Mouse (Mus musculus): ENCODE measurements around the gene Mroh2a. TPM values are rescaled to one million over a fixed set of nuclear protein-coding genes. Genes with fewer than 3 reads are reported as not detected.

The Mroh2a gene
- not detected for polyA plus RNA-seq (2014; fragmentation: Illumina TruSeq; extraction: RNeasy Lipid Tissue Mini Kit (QIAGEN cat#74804); ENCODE audit: low read depth, low replicate concordance)

GRCm38 (mm10) chr1:88226670-88227379, at the start of gene Mroh2a:
Gene Mroh2a, plus strand, starts transcription at chr1:88226986.

GRCm38 (mm10) chr1:88200456-88200855, 26.3 kb upstream of the Mroh2a start, which contains the start of gene Ugt1a2:
Gene Ugt1a2, plus strand, starts transcription at chr1:88200601.

GRCm38 (mm10) chr1:88205294-88205922, 21.4 kb upstream of the Mroh2a start, which contains the start of gene Dnajb3:
Gene Dnajb3, minus strand, starts transcription at chr1:88205782.

GRCm38 (mm10) chr1:88211812-88212211, 15.0 kb upstream of the Mroh2a start, which contains the start of gene Ugt1a1:
Gene Ugt1a1, plus strand, starts transcription at chr1:88211959.

GRCm38 (mm10) chr1:88277098-88277817, 50.5 kb downstream of the Mroh2a start, which contains the start of the genes Hjurp and Trpm8:
Gene Hjurp, minus strand, starts transcription at chr1:88277633.
Gene Trpm8, plus strand, starts transcription at chr1:88277661.

Other genes starting within 250 kb of the Mroh2a start
- gene Usp40, start 218.4 kb upstream of the Mroh2a start, polyA plus RNA-seq (2014; fragmentation: Illumina TruSeq; extraction: RNeasy Lipid Tissue Mini Kit (QIAGEN cat#74804); ENCODE audit: low read depth, low replicate concordance): 18.7 TPM
- not detected for gene Ugt1a10, start 171.6 kb upstream of the Mroh2a start, polyA plus RNA-seq (2014; fragmentation: Illumina TruSeq; extraction: RNeasy Lipid Tissue Mini Kit (QIAGEN cat#74804); ENCODE audit: low read depth, low replicate concordance)
- gene Ugt1a9, start 156.2 kb upstream of the Mroh2a start, polyA plus RNA-seq (2014; fragmentation: Illumina TruSeq; extraction: RNeasy Lipid Tissue Mini Kit (QIAGEN cat#74804); ENCODE audit: low read depth, low replicate concordance): not detected
- gene Ugt1a8, start 139.2 kb upstream of the Mroh2a start, polyA plus RNA-seq (2014; fragmentation: Illumina TruSeq; extraction: RNeasy Lipid Tissue Mini Kit (QIAGEN cat#74804); ENCODE audit: low read depth, low replicate concordance): not detected
- gene Ugt1a7c, start 131.9 kb upstream of the Mroh2a start, polyA plus RNA-seq (2014; fragmentation: Illumina TruSeq; extraction: RNeasy Lipid Tissue Mini Kit (QIAGEN cat#74804); ENCODE audit: low read depth, low replicate concordance): 1.3 TPM
- not detected for gene Ugt1a6b, start 123.7 kb upstream of the Mroh2a start, polyA plus RNA-seq (2014; fragmentation: Illumina TruSeq; extraction: RNeasy Lipid Tissue Mini Kit (QIAGEN cat#74804); ENCODE audit: low read depth, low replicate concordance)
- gene Ugt1a6a, start 92.2 kb upstream of the Mroh2a start, polyA plus RNA-seq (2014; fragmentation: Illumina TruSeq; extraction: RNeasy Lipid Tissue Mini Kit (QIAGEN cat#74804); ENCODE audit: low read depth, low replicate concordance): 1.7 TPM
- not detected for gene Ugt1a5, start 61.0 kb upstream of the Mroh2a start, polyA plus RNA-seq (2014; fragmentation: Illumina TruSeq; extraction: RNeasy Lipid Tissue Mini Kit (QIAGEN cat#74804); ENCODE audit: low read depth, low replicate concordance)
- not detected for gene Ugt1a2, start 26.4 kb upstream of the Mroh2a start, polyA plus RNA-seq (2014; fragmentation: Illumina TruSeq; extraction: RNeasy Lipid Tissue Mini Kit (QIAGEN cat#74804); ENCODE audit: low read depth, low replicate concordance)
- gene Dnajb3, start 21.2 kb upstream of the Mroh2a start, polyA plus RNA-seq (2014; fragmentation: Illumina TruSeq; extraction: RNeasy Lipid Tissue Mini Kit (QIAGEN cat#74804); ENCODE audit: low read depth, low replicate concordance): not detected
- gene Ugt1a1, start 15.0 kb upstream of the Mroh2a start, polyA plus RNA-seq (2014; fragmentation: Illumina TruSeq; extraction: RNeasy Lipid Tissue Mini Kit (QIAGEN cat#74804); ENCODE audit: low read depth, low replicate concordance): 0.68 TPM
- gene Hjurp, start 50.6 kb downstream of the Mroh2a start, polyA plus RNA-seq (2014; fragmentation: Illumina TruSeq; extraction: RNeasy Lipid Tissue Mini Kit (QIAGEN cat#74804); ENCODE audit: low read depth, low replicate concordance): 26.4 TPM
- not detected for gene Trpm8, start 50.7 kb downstream of the Mroh2a start, polyA plus RNA-seq (2014; fragmentation: Illumina TruSeq; extraction: RNeasy Lipid Tissue Mini Kit (QIAGEN cat#74804); ENCODE audit: low read depth, low replicate concordance)
- gene Spp2, start 180.0 kb downstream of the Mroh2a start, polyA plus RNA-seq (2014; fragmentation: Illumina TruSeq; extraction: RNeasy Lipid Tissue Mini Kit (QIAGEN cat#74804); ENCODE audit: low read depth, low replicate concordance): not detected

Data from heart, adult 10 weeks (tissue).